Mouse (Mus musculus): ENCODE measurements around the gene Synrg. TPM values are rescaled to one million over a fixed set of nuclear protein-coding genes. Genes with fewer than 3 reads are reported as not detected.

Gene Synrg
- polyA plus RNA-seq, 1 experiment from 2014 or later, result 6.0 TPM

- Histone ChIP-seq H3K4me3 (ENCODE audit: low read depth, low read length) (no peak overlapping the region), H3K27me3 (replicated peaks; ENCODE audit: control insufficient read depth, insufficient read depth, low read length) (no peaks in the 10 kb centered on the region), H3K4me1 (replicated peaks; ENCODE audit: control insufficient read depth, insufficient read depth, low read length) (no peaks in the 10 kb centered on the region), H3K36me3 (ENCODE audit: control insufficient read depth, insufficient read depth) (peaks cover 60% of the 10 kb centered on the region), H3K27ac (ENCODE audit: low read depth, low read length) (no peak overlapping the region), H3K9me3 (ENCODE audit: control insufficient read depth) (no peaks in the 10 kb centered on the region), H3K4me2 (replicated peaks; ENCODE audit: low read depth) (no peak overlapping the region), H3K9ac (ENCODE audit: low read depth, low read length) (no peak overlapping the region)
- TF ChIP-seq CTCF (IDR thresholded peaks at IDR 0.05; ENCODE audit: low read depth), result no peak
- WGBS, result 74% methylated on average over 5 of the region's 5 CpGs
- ATAC-seq, result no peak
These were observed 63.0 kb downstream of the Synrg start for GRCm38 (mm10) chr11:84027231-84027630.

- H3K36me3 ChIP-seq (ENCODE audit: control insufficient read depth, insufficient read depth), result peaks cover 49% of the 10 kb centered on the region
- H3K27ac ChIP-seq (ENCODE audit: low read depth, low read length), result peak overlapping the region; percentile 12; the same call in 1 of the 2 replicates
- no peak overlapping the region for H3K4me2 ChIP-seq (replicated peaks; ENCODE audit: low read depth)
- H3K9me3 ChIP-seq (ENCODE audit: control insufficient read depth), result no peaks in the 10 kb centered on the region
- no peaks in the 10 kb centered on the region for H3K4me1 ChIP-seq (replicated peaks; ENCODE audit: control insufficient read depth, insufficient read depth, low read length)
- no peak overlapping the region for H3K9ac ChIP-seq (ENCODE audit: low read depth, low read length)
- H3K27me3 ChIP-seq (replicated peaks; ENCODE audit: control insufficient read depth, insufficient read depth, low read length), result no peaks in the 10 kb centered on the region
- WGBS, result 72% methylated on average over 9 of the region's 9 CpGs
- TF ChIP-seq CTCF (IDR thresholded peaks at IDR 0.05; ENCODE audit: low read depth), result 0 out of 2 replicates have a peak, but pooled peaks have one; percentile 3
- ATAC-seq, result no peak
- H3K4me3 ChIP-seq (ENCODE audit: low read depth, low read length), result no peak overlapping the region
These were observed 64.2 kb downstream of the Synrg start for GRCm38 (mm10) chr11:84028271-84029028.

GRCm38 (mm10) chr11:84031971-84032370 is 67.7 kb downstream of the Synrg start:
- no peak for ATAC-seq
- Histone ChIP-seq H3K4me1 (replicated peaks; ENCODE audit: control insufficient read depth, insufficient read depth, low read length) (no peaks in the 10 kb centered on the region), H3K9ac (ENCODE audit: low read depth, low read length) (no peak overlapping the region), H3K4me3 (ENCODE audit: low read depth, low read length) (no peak overlapping the region), H3K27ac (ENCODE audit: low read depth, low read length) (no peak overlapping the region), H3K4me2 (replicated peaks; ENCODE audit: low read depth) (no peak overlapping the region), H3K9me3 (ENCODE audit: control insufficient read depth) (no peaks in the 10 kb centered on the region), H3K27me3 (replicated peaks; ENCODE audit: control insufficient read depth, insufficient read depth, low read length) (no peaks in the 10 kb centered on the region), H3K36me3 (ENCODE audit: control insufficient read depth, insufficient read depth) (peaks cover 27% of the 10 kb centered on the region)
- WGBS, result 48% methylated on average over 9 of the region's 9 CpGs
- TF ChIP-seq CTCF (IDR thresholded peaks at IDR 0.05; ENCODE audit: low read depth), result peak; percentile 88

- Histone ChIP-seq H3K4me1 (replicated peaks; ENCODE audit: control insufficient read depth, insufficient read depth, low read length) (no peaks in the 10 kb centered on the region), H3K36me3 (ENCODE audit: control insufficient read depth, insufficient read depth) (peaks cover 22% of the 10 kb centered on the region), H3K9ac (ENCODE audit: low read depth, low read length) (no peak overlapping the region), H3K27me3 (replicated peaks; ENCODE audit: control insufficient read depth, insufficient read depth, low read length) (no peaks in the 10 kb centered on the region), H3K4me2 (replicated peaks; ENCODE audit: low read depth) (no peak overlapping the region), H3K27ac (ENCODE audit: low read depth, low read length) (no peak overlapping the region), H3K9me3 (ENCODE audit: control insufficient read depth) (no peaks in the 10 kb centered on the region), H3K4me3 (ENCODE audit: low read depth, low read length) (no peak overlapping the region)
- peak; percentile 59 for ATAC-seq
- no peak for TF ChIP-seq CTCF (IDR thresholded peaks at IDR 0.05; ENCODE audit: low read depth)
- 58% methylated on average over 5 of the region's 5 CpGs for WGBS
These were observed 68.3 kb downstream of the Synrg start for GRCm38 (mm10) chr11:84032559-84032958.

DNA sequence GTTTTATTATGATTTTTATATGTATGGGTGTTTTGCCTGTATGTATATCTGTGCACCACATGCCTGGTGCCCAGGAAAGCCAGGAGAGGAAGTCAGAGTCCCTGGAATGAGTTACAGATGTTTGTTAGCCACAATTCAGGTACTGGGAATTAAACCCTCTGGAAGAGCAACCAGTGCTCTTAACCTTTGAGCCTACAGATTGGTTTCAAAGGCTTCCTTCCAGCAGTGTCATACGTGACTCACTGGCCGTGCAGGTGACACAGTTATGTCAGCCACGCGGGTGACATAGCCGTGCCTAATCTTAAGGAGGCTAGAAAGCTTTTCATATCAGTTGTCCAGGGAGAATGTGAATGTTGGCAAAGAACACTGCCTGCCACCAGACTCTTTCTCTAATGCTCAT is 69.4 kb downstream of the Synrg start:
- Histone ChIP-seq H3K4me3 (ENCODE audit: low read depth, low read length) (no peak overlapping the region), H3K9ac (ENCODE audit: low read depth, low read length) (no peak overlapping the region), H3K4me2 (replicated peaks; ENCODE audit: low read depth) (no peak overlapping the region), H3K27ac (ENCODE audit: low read depth, low read length) (peak overlapping the region; percentile 76), H3K27me3 (replicated peaks; ENCODE audit: control insufficient read depth, insufficient read depth, low read length) (no peaks in the 10 kb centered on the region), H3K4me1 (replicated peaks; ENCODE audit: control insufficient read depth, insufficient read depth, low read length) (no peaks in the 10 kb centered on the region), H3K36me3 (ENCODE audit: control insufficient read depth, insufficient read depth) (peaks cover 19% of the 10 kb centered on the region; the same call in 1 of the 2 replicates), H3K9me3 (ENCODE audit: control insufficient read depth) (no peaks in the 10 kb centered on the region)
- 43% methylated on average over 5 of the region's 5 CpGs for WGBS
- TF ChIP-seq CTCF (IDR thresholded peaks at IDR 0.05; ENCODE audit: low read depth), result no peak
- peak; percentile 81 for ATAC-seq

DNA sequence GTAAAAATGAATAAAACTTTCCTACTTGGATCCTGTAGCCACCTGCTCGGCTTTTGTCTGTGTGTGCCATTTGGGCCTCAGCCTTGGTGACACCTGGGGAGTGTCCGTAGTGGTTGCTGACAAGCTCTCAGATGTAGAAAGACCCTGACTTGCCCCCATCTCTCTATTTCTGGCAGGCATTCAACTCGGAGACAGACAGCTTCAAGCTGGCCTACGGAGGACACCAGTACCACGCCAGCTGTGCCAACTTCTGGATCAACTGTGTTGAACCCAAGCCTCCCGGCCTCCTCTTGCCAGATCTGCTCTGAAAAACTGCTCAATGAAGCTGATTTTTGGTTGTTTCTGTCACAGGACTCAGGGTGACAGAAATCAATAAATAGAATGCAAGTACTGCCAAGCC is 76.4 kb downstream of the Synrg start:
- WGBS, result 84% methylated on average over 6 of the region's 6 CpGs
- TF ChIP-seq CTCF (IDR thresholded peaks at IDR 0.05; ENCODE audit: low read depth), result no peak
- no peak for ATAC-seq
- H3K4me3 ChIP-seq (ENCODE audit: low read depth, low read length), result no peak overlapping the region
- H3K4me2 ChIP-seq (replicated peaks; ENCODE audit: low read depth), result no peak overlapping the region
- no peaks in the 10 kb centered on the region for H3K27me3 ChIP-seq (replicated peaks; ENCODE audit: control insufficient read depth, insufficient read depth, low read length)
- no peaks in the 10 kb centered on the region for H3K9me3 ChIP-seq (ENCODE audit: control insufficient read depth)
- H3K9ac ChIP-seq (ENCODE audit: low read depth, low read length), result no peak overlapping the region
- H3K4me1 ChIP-seq (replicated peaks; ENCODE audit: control insufficient read depth, insufficient read depth, low read length), result no peaks in the 10 kb centered on the region
- H3K27ac ChIP-seq (ENCODE audit: low read depth, low read length), result no peak overlapping the region
- H3K36me3 ChIP-seq (ENCODE audit: control insufficient read depth, insufficient read depth), result peaks cover 52% of the 10 kb centered on the region
